Mouse (Mus musculus) urinary bladder, adult 2 months (tissue): ENCODE data around the gene Blmh. TPM values are rescaled to one million over a fixed set of nuclear protein-coding genes. Genes with fewer than 3 reads are reported as not detected.

Experiments used
- DNase-seq: peaks from one replicate; pipeline ENCODE4 v3.0.0; 2022; ENCODE audit warnings: low spot score
- polyA plus RNA-seq: library from polyadenylated mRNA; depleted of rRNA; stranded (reverse); fragments of >200 nt; gene quantifications from 2 replicates; pipeline ENCODE4 v1.2.3, GENCODE M21; 2012; rRNA removed

The Blmh gene
- polyA plus RNA-seq, 1 experiment = 25.8 TPM

- DNase-seq = no peak
Observed at GRCm38 (mm10) chr11:76997916-76998704, 73.5 kb downstream of the Blmh start, which contains the start of gene Slc6a4. TSS of gene Slc6a4 (plus strand) at chr11:76998603.

GRCm38 (mm10) chr11:76998705-76999226 is 74.2 kb downstream of the Blmh start:
- no peak for DNase-seq

DNA sequence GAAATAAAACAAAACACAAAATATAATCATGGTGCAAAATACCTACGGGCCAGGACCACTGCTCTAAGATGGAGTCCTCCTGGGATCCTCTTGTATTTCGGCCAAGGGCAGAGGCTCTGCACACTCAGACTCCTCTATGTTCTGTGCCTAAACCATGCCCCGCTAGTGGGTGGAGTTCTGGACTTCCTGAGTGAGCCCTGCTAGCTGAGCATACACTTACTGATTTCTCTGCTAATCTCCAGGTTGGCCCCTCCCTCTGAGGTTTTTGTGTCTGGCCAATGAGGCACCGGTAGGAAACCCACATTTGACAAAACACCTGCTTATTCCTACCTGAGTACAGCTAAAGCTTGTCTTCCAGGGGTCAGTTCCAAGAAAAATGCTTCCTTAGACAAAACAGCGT is 76.1 kb downstream of the Blmh start:
- DNase-seq = no peak

- no peak for DNase-seq
Observed at GRCm38 (mm10) chr11:77002361-77002760, 77.8 kb downstream of the Blmh start.

- no peak for DNase-seq
Observed at GRCm38 (mm10) chr11:77005881-77006280, 81.3 kb downstream of the Blmh start.

GRCm38 (mm10) chr11:77006616-77007015 is 82.0 kb downstream of the Blmh start:
- DNase-seq = no peak

DNA sequence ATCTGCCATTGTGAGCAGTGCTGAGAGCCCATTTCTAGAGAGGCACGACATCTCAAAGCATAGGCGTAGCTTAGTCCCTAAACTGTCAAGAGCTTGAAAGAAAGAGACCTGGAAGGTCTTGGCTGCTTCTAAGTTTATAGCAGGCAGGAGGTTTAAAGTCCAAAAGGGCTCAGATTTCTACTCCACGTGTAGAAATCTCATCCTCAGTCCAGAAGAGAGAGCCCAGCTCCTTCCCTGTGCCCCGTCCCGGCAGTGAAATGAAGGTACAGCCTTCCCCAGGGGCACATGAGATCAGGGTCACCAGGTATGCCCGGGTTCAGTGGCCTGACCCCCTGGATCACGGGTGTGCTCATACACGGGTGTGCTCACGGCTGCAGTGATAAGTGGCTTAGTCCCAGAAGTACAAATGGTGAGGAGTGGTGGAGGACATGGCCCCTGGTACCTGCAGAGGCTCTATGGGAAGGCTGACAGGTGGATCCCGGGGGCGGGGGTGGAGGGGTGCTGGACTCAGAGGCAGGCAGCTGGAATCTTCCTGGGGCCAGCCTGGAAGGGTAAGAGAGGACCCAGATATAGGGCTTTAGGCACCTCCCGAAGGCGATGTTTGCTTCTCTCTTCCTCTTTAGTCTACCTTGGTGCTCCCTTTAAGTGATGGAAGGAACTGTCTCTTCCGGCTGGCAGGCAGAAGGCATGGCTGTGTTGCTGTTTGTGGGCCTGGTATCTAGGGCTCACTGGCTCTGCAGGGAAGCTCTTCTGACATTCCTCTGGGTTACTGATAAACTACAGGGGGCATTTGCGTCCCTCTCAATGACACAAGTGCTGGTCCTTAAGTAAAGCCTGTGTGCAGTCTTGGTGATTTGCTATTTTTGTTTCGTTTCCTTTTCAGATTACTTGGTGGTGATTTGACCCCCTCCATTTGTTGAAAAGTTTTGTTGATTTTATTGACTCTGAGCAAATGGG is 84.7 kb downstream of the Blmh start:
- DNase-seq = no peak

GRCm38 (mm10) chr11:77010762-77011475 is 86.3 kb downstream of the Blmh start:
- DNase-seq = no peak

DNA sequence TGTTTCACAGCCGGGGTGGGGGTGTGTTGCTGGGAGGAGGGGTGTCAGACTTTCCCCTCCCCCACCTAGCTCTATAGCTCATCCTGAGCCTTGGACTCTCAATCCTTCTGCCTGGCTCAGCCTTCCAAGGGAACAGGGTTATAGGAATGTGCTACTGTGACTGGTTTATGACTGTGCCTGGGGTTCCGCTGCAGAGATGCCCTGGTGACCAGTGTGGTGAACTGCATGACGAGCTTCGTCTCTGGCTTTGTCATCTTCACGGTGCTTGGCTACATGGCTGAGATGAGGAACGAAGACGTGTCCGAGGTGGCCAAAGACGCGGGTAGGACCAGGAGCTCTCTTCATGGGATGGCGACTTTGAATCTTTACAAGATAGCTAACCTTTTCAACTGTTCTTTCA is 93.4 kb downstream of the Blmh start:
- no peak for DNase-seq

DNA sequence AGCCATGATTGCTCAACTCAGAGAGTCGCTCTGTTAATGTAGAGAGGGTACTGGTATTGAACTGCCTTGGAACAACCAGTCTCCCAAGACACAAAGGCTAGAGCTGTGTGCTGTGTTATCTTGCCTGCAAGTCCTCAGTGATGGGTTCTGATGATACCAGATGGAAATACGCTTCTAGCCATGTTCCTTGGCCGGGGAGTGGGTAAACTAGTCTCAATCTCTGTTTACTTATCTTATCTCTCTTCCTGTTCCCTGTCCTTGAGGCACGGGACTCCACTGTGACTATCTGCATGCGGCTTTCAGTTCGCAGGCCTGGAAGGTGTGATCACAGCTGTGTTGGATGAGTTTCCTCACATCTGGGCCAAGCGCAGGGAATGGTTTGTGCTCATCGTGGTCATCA is 94.9 kb downstream of the Blmh start:
- no peak for DNase-seq

- no peak for DNase-seq
Observed at GRCm38 (mm10) chr11:77021749-77022396, 97.3 kb downstream of the Blmh start.

DNA sequence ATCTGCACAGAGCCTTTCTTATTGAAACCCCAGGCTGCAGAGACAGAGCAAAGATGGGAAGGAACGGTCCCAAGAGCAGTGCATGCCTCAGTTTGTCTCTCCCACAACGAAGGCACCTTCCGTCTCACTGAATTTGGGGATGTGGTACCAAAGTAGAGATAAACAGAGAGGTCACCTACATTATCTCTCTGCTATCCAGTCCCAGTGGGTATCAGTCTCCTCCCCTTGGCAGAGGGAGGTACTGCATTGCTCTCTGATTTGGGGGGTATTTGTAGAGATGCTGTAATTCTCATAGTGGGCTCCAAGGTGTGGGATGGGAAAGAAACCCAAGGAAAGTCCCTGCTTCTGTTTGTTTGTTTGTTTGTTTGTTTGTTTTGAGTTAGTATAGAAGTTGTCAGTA is 102.0 kb downstream of the Blmh start:
- no peak for DNase-seq

GRCm38 (mm10) chr11:77028157-77028556 is 103.5 kb downstream of the Blmh start:
- DNase-seq = no peak

- no peak for DNase-seq
Observed at GRCm38 (mm10) chr11:77031151-77031934, 106.7 kb downstream of the Blmh start.

Other genes with a start within 250 kb of the Blmh start
- 1.4 and 1.6 TPM in 2 replicates for gene Trarg1, start 245.0 kb upstream of the Blmh start, polyA plus RNA-seq
- gene Gosr1, start 161.2 kb upstream of the Blmh start, polyA plus RNA-seq = 22.4 and 24.0 TPM in 2 replicates
- gene Cpd, start 77.8 kb upstream of the Blmh start, polyA plus RNA-seq = 36.3 and 41.4 TPM in 2 replicates
- 0.74 and 0.93 TPM in 2 replicates for gene Tmigd1, start 22.6 kb upstream of the Blmh start, polyA plus RNA-seq
- 0.87 and 0.91 TPM in 2 replicates for gene Slc6a4, start 73.8 kb downstream of the Blmh start, polyA plus RNA-seq
- gene Nsrp1, start 153.6 kb downstream of the Blmh start, polyA plus RNA-seq = 6.6 and 12.4 TPM in 2 replicates